Mouse (Mus musculus): Measurements from ENCODE around the gene Pptc7.

- TF ChIP-seq POLR2A (IDR thresholded peaks at IDR 0.05; ENCODE audit: borderline replicate concordance, low read depth, low read length): no peak
- no peak for TF ChIP-seq CTCF (IDR thresholded peaks at IDR 0.05; ENCODE audit: low read depth, low read length)
Measured at GRCm38 (mm10) chr5:122267136-122267535, 17.0 kb upstream of the Pptc7 start.

Data from bone marrow macrophage, adult 2 months (primary cell).